Mouse (Mus musculus): ENCODE results near the gene Fbxo44. TPM values are rescaled to one million over a fixed set of nuclear protein-coding genes. Genes with fewer than 3 reads are reported as not detected.
A peak's percentile ranks its signal among the peaks of the same experiment; 100 is the strongest.
"Not testable (repeated sequence)": the region's sequence is repeated elsewhere in the genome, so short reads cannot be mapped to it uniquely, and the experiment has no call there.

The Fbxo44 gene
- polyA plus RNA-seq (2015; fragmentation: Nextera tagmentation; extraction: Ambion mirVana): 6.5 and 7.5 TPM in 2 replicates

- Histone ChIP-seq H3K4me1 (ENCODE audit: control insufficient read depth, insufficient read depth, low read length) (peaks cover 14% of the 10 kb centered on the region), H3K4me2 (ENCODE audit: low read depth, low read length) (peak within 1 kb of the TSS; percentile 99), H3K36me3 (ENCODE audit: control insufficient read depth, insufficient read depth, low read length) (no peaks in the 10 kb centered on the region), H3K9ac (ENCODE audit: low read length) (peak within 1 kb of the TSS; percentile 79), H3K9me3 (replicated peaks; ENCODE audit: control insufficient read depth, low read length) (no peaks in the 10 kb centered on the region), H3K27me3 (ENCODE audit: control insufficient read depth, insufficient read depth, low read length) (peaks cover 54% of the 10 kb centered on the region), H3K27ac (ENCODE audit: low read length) (no peak within 1 kb of the TSS), H3K4me3 (replicated peaks; ENCODE audit: low read length) (peak within 1 kb of the TSS; percentile 65)
- ATAC-seq (ENCODE audit: insufficient read depth, low FRiP score): peak; percentile 59
- WGBS: under 1% methylated on average over 43 of the region's 43 CpGs
These were observed at the start of gene Fbxo44, which contains the start of gene Fbxo2 for GRCm38 (mm10) chr4:148160436-148161390. Gene Fbxo44, minus strand, starts transcription at chr4:148160482. Gene Fbxo2, plus strand, starts transcription at chr4:148160621.

- ATAC-seq (ENCODE audit: insufficient read depth, low FRiP score): no peak
- H3K27ac ChIP-seq (ENCODE audit: low read length): no peak overlapping the region
- H3K27me3 ChIP-seq (ENCODE audit: control insufficient read depth, insufficient read depth, low read length): no peaks in the 10 kb centered on the region
- no peak overlapping the region for H3K4me2 ChIP-seq (ENCODE audit: low read depth, low read length)
- no peak overlapping the region for H3K4me3 ChIP-seq (replicated peaks; ENCODE audit: low read length)
- 56% methylated on average over 6 of the region's 6 CpGs for WGBS
- H3K36me3 ChIP-seq (ENCODE audit: control insufficient read depth, insufficient read depth, low read length): no peaks in the 10 kb centered on the region
- H3K9me3 ChIP-seq (replicated peaks; ENCODE audit: control insufficient read depth, low read length): no peaks in the 10 kb centered on the region
- H3K9ac ChIP-seq (ENCODE audit: low read length): no peak overlapping the region
- no peaks in the 10 kb centered on the region for H3K4me1 ChIP-seq (ENCODE audit: control insufficient read depth, insufficient read depth, low read length)
These were observed 44.6 kb upstream of the Fbxo44 start for GRCm38 (mm10) chr4:148204873-148205232.

- Histone ChIP-seq H3K27ac (ENCODE audit: low read length) (no peak overlapping the region), H3K27me3 (ENCODE audit: control insufficient read depth, insufficient read depth, low read length) (no peaks in the 10 kb centered on the region), H3K9me3 (replicated peaks; ENCODE audit: control insufficient read depth, low read length) (no peaks in the 10 kb centered on the region), H3K4me2 (ENCODE audit: low read depth, low read length) (no peak overlapping the region), H3K4me1 (ENCODE audit: control insufficient read depth, insufficient read depth, low read length) (no peaks in the 10 kb centered on the region), H3K4me3 (replicated peaks; ENCODE audit: low read length) (no peak overlapping the region), H3K9ac (ENCODE audit: low read length) (no peak overlapping the region), H3K36me3 (ENCODE audit: control insufficient read depth, insufficient read depth, low read length) (no peaks in the 10 kb centered on the region)
- WGBS: 60% methylated on average over 15 of the region's 15 CpGs
- no peak for ATAC-seq (ENCODE audit: insufficient read depth, low FRiP score)
These were observed 44.0 kb upstream of the Fbxo44 start for GRCm38 (mm10) chr4:148204061-148204872.

- no peaks in the 10 kb centered on the region for H3K27me3 ChIP-seq (ENCODE audit: control insufficient read depth, insufficient read depth, low read length)
- H3K4me2 ChIP-seq (ENCODE audit: low read depth, low read length): no peak overlapping the region
- no peaks in the 10 kb centered on the region for H3K4me1 ChIP-seq (ENCODE audit: control insufficient read depth, insufficient read depth, low read length)
- ATAC-seq (ENCODE audit: insufficient read depth, low FRiP score): no peak
- WGBS: 87% methylated on average over 2 of the region's 2 CpGs
- no peaks in the 10 kb centered on the region for H3K36me3 ChIP-seq (ENCODE audit: control insufficient read depth, insufficient read depth, low read length)
- H3K4me3 ChIP-seq (replicated peaks; ENCODE audit: low read length): no peak overlapping the region
- no peak overlapping the region for H3K27ac ChIP-seq (ENCODE audit: low read length)
- no peak overlapping the region for H3K9ac ChIP-seq (ENCODE audit: low read length)
- H3K9me3 ChIP-seq (replicated peaks; ENCODE audit: control insufficient read depth, low read length): no peaks in the 10 kb centered on the region
These were observed 43.3 kb upstream of the Fbxo44 start for GRCm38 (mm10) chr4:148203557-148203956.

- no peaks in the 10 kb centered on the region for H3K4me1 ChIP-seq (ENCODE audit: control insufficient read depth, insufficient read depth, low read length)
- H3K27me3 ChIP-seq (ENCODE audit: control insufficient read depth, insufficient read depth, low read length): no peaks in the 10 kb centered on the region
- no peak overlapping the region for H3K9ac ChIP-seq (ENCODE audit: low read length)
- no peak overlapping the region for H3K4me2 ChIP-seq (ENCODE audit: low read depth, low read length)
- H3K4me3 ChIP-seq (replicated peaks; ENCODE audit: low read length): no peak overlapping the region
- no peak overlapping the region for H3K27ac ChIP-seq (ENCODE audit: low read length)
- H3K9me3 ChIP-seq (replicated peaks; ENCODE audit: control insufficient read depth, low read length): no peaks in the 10 kb centered on the region
- ATAC-seq (ENCODE audit: insufficient read depth, low FRiP score): no peak
- 50% methylated on average over 10 of the region's 10 CpGs for WGBS
- H3K36me3 ChIP-seq (ENCODE audit: control insufficient read depth, insufficient read depth, low read length): no peaks in the 10 kb centered on the region
These were observed 38.4 kb upstream of the Fbxo44 start for GRCm38 (mm10) chr4:148198721-148199120.

GRCm38 (mm10) chr4:148194400-148194799 lies 34.1 kb upstream of the Fbxo44 start:
- no peak overlapping the region for H3K4me3 ChIP-seq (replicated peaks; ENCODE audit: low read length)
- no peaks in the 10 kb centered on the region for H3K4me1 ChIP-seq (ENCODE audit: control insufficient read depth, insufficient read depth, low read length)
- no peak overlapping the region for H3K27ac ChIP-seq (ENCODE audit: low read length)
- no peak overlapping the region for H3K4me2 ChIP-seq (ENCODE audit: low read depth, low read length)
- no peak overlapping the region for H3K9ac ChIP-seq (ENCODE audit: low read length)
- H3K27me3 ChIP-seq (ENCODE audit: control insufficient read depth, insufficient read depth, low read length): no peaks in the 10 kb centered on the region
- no peaks in the 10 kb centered on the region for H3K36me3 ChIP-seq (ENCODE audit: control insufficient read depth, insufficient read depth, low read length)
- H3K9me3 ChIP-seq (replicated peaks; ENCODE audit: control insufficient read depth, low read length): no peaks in the 10 kb centered on the region
- ATAC-seq (ENCODE audit: insufficient read depth, low FRiP score): 0 out of 2 replicates have a peak, but pooled peaks have one; percentile 10

- H3K9me3 ChIP-seq (replicated peaks; ENCODE audit: control insufficient read depth, low read length): no peaks in the 10 kb centered on the region
- H3K27ac ChIP-seq (ENCODE audit: low read length): no peak overlapping the region
- ATAC-seq (ENCODE audit: insufficient read depth, low FRiP score): no peak
- no peaks in the 10 kb centered on the region for H3K4me1 ChIP-seq (ENCODE audit: control insufficient read depth, insufficient read depth, low read length)
- no peak overlapping the region for H3K4me2 ChIP-seq (ENCODE audit: low read depth, low read length)
- H3K27me3 ChIP-seq (ENCODE audit: control insufficient read depth, insufficient read depth, low read length): no peaks in the 10 kb centered on the region
- no peaks in the 10 kb centered on the region for H3K36me3 ChIP-seq (ENCODE audit: control insufficient read depth, insufficient read depth, low read length)
- H3K4me3 ChIP-seq (replicated peaks; ENCODE audit: low read length): no peak overlapping the region
- no peak overlapping the region for H3K9ac ChIP-seq (ENCODE audit: low read length)
- WGBS: 30% methylated on average over 11 of the region's 11 CpGs
These were observed 32.5 kb upstream of the Fbxo44 start for GRCm38 (mm10) chr4:148192707-148193245.

GRCm38 (mm10) chr4:148188767-148189166 lies 28.5 kb upstream of the Fbxo44 start:
- not testable (repeated sequence) for H3K9ac ChIP-seq (ENCODE audit: low read length); H3K4me2 ChIP-seq (ENCODE audit: low read depth, low read length); H3K4me3 ChIP-seq (replicated peaks; ENCODE audit: low read length); H3K4me1 ChIP-seq (ENCODE audit: control insufficient read depth, insufficient read depth, low read length); H3K9me3 ChIP-seq (replicated peaks; ENCODE audit: control insufficient read depth, low read length); H3K27me3 ChIP-seq (ENCODE audit: control insufficient read depth, insufficient read depth, low read length); H3K27ac ChIP-seq (ENCODE audit: low read length); ATAC-seq (ENCODE audit: insufficient read depth, low FRiP score); H3K36me3 ChIP-seq (ENCODE audit: control insufficient read depth, insufficient read depth, low read length)
- WGBS: 82% methylated on average over 1 of the region's 1 CpGs

GRCm38 (mm10) chr4:148185819-148186218 lies 25.5 kb upstream of the Fbxo44 start:
- Histone ChIP-seq H3K4me2 (ENCODE audit: low read depth, low read length) (no peak overlapping the region), H3K27me3 (ENCODE audit: control insufficient read depth, insufficient read depth, low read length) (no peaks in the 10 kb centered on the region), H3K9ac (ENCODE audit: low read length) (no peak overlapping the region), H3K4me1 (ENCODE audit: control insufficient read depth, insufficient read depth, low read length) (no peaks in the 10 kb centered on the region), H3K36me3 (ENCODE audit: control insufficient read depth, insufficient read depth, low read length) (no peaks in the 10 kb centered on the region), H3K27ac (ENCODE audit: low read length) (no peak overlapping the region), H3K4me3 (replicated peaks; ENCODE audit: low read length) (no peak overlapping the region), H3K9me3 (replicated peaks; ENCODE audit: control insufficient read depth, low read length) (no peaks in the 10 kb centered on the region)
- WGBS: 65% methylated on average over 4 of the region's 4 CpGs
- no peak for ATAC-seq (ENCODE audit: insufficient read depth, low FRiP score)

Data from stomach, embryonic 16.5 days (tissue).